Mouse (Mus musculus) frontal cortex, postnatal 10 days (tissue): ENCODE results near the gene Iscu.
"Not testable (repeated sequence)": the region's sequence is repeated elsewhere in the genome, so short reads cannot be mapped to it uniquely, and the experiment has no call there.

Experiments
- DNase-seq, 2 experiments: peaks; one replicate each; pipeline ENCODE4 v3.0.0; 2022; ENCODE audit warnings: low spot score in 2 of 2, mixed read lengths in 1 of 2

Gene Iscu

GRCm38 (mm10) chr5:113786985-113787384, 14.4 kb downstream of the Iscu start:
- DNase-seq: no peak

DNA sequence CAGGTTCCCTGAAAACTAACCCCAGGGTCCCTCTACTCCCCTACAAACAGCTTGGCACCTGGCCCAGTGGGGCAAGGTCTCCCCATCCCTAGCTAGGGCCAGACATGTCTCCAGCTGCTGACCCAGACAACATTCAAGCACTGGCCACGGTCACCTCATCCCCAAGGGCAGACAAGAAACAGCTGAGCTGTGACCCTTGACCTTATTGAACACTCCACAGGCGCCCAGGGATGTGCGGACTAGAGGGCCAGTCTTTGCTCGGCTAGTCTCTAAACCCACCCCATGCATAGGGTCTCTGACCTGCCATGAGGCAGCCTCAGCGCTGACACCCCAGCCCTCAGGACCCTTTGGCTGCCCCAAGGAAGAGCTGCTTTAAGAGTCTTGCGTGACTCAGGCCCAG, 16.1 kb downstream of the Iscu start:
- no peak for DNase-seq

DNA sequence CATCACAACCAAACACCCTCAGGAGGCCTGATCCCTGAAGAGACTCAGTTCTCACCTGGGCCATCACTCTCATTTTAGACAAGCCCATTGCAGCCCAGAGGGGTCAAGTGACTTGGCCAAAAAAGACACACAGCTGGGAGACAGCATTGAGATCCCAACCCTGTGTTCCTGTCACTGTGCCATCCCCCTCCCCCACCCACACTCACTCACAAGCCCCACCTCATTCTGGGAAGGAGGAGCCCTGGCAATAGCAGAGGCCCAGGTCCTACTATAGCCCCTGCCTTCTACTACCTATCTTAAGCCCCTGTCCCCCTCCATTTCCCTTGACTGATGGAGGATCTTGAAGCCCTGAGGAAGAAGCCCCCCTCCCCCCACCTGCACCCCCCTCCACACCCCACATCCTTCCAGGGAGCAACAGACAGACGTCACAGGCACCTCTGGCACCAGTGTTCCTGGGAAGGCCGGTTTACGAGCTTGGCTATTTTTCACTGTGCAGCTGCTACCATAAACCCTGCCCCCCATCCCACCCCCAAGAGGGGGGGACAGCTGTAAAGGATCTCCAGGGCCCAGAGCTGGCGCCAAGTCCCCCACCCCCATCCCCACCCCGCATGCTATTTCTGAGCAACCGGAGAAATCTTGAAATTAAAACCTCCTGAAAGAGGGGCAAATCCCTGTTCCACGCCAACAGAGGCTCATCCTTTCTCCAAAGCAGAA, 16.7 kb downstream of the Iscu start:
- DNase-seq: no peak

DNA sequence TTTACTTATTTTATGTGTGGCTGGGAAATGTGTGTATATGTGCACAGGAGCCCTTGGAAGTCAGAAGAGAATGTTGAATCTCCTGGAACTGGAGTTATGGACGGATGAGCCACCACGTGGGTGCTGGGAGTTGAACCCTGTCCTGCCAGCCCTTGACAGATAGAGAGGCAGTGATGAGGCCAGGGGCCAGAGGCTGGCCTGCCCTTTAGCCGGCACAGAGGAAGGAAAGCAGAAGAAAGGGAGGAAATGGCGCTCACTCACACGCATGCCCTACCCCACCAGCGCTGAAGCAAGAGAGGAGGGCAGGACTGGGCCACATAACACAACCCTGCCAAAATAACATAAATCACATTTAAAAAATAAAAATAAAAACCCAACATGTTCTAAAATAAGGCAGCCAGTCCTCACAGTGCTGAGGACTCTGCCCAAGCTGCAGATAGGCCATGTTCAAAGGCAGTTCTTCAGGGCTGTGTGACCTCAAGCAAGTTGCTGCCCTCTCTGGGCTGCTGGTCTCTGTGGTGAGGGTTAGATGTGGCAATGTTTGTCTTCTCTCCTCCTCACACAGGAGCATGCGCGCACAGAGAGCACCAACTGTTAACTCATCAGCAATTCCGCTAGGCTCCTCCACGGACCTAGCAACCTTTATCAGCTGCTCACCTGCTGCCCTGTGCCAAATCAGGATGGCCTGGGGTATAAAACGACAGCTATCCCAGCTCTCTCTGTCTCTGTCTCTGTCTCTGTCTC, 18.1 kb downstream of the Iscu start:
- no peak for DNase-seq

DNA sequence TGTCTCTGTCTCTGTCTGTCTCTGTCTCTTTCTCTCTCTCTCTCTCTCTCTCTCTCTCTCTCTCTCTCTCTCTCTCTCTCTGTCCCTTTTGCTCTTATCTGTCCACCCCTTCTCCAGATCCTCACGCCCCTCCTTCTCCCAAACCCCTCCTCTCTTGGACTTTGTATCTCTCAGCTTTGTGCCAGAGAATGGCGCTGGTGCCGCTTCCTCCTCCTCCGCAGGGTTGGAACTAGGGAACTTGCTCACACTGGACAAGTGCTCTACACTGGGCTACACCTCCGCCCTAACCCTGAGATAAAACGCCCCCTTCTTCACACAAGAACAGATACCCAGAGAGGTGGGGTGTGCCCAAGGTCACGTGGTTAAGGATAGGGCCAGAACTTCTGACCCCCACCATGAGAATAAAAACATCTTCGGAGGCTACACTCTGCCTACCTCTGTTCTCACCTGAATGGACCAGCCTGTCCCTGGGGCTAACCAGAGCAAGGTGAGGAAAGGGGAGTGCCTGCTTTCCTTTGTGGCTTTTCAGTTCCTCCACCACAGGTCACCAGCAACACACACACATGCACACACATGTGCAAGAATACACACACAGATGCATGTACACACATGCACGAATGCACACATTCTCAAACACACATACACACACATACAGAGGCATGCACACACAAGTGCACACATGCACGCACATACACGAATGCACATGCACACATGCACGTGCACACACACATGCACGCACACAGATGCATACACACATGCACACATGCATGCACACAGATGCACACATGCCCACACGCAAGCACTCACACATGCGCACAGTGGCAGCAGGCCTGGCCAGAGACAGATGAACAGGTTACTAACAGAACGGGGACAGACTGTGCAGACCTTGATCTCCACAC, 18.9 kb downstream of the Iscu start:
- DNase-seq: no peak

GRCm38 (mm10) chr5:113796401-113797148, 24.0 kb downstream of the Iscu start:
- DNase-seq: no peak

DNA sequence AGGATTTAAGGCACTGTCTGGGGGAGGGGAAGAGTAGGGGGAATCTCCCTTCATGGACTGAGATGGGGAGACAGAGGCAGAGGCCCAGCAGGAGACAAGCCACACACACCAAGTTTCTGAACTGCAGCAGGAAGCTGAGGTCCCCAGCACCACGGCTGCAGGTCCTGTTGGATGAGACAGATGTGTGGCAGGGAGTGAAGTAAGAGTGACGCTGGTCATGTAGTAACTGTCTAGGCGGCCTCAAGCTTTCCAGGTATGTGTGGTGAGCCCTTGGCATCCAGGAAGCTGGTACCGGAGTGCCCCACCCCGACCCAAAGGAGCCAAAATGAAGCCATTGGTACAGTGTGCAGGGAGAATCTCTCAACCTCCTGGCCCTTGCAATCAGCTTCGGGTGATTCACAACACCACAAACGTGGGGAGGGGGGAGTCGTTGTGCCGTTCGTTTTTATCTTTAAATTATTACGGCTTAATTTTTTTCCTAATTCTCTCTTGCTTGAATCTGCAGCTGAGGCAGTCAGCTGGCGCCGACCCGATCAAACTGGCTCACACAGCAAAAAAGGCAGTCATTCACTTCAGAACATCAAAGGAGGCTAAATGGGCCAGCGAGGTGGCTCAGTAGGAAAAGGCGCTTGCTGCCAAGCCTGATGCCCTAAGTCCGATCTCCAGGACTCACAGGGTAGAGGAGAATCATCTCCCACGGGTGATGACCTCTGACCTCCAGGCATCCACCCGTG, 24.8 kb downstream of the Iscu start:
- DNase-seq: no peak

- no peak for DNase-seq
Measured at GRCm38 (mm10) chr5:113798525-113798924, 26.0 kb downstream of the Iscu start.

DNA sequence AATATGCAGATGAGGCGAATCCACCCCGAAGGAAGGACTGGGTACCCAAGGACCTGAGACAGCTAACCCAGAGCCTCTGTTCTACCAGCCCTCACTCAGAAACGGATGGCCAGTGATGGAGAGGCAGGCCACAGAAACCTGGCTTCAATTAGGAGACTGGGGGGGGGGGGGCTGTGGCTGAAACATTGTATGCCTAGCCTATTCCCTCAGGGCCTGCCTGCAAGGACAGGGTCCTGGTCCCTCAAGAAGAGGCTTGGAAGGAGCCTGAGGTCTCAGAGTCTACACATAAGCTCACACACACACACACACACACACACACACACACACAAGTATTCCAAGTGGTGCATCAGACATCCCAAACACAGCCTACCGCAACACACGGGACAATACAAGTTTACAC, 27.1 kb downstream of the Iscu start:
- DNase-seq: no peak

GRCm38 (mm10) chr5:113800280-113800679, 27.7 kb downstream of the Iscu start, which contains the start of gene Tmem119:
Gene Tmem119, minus strand, starts transcription at chr5:113800516.
- no peak for DNase-seq

DNA sequence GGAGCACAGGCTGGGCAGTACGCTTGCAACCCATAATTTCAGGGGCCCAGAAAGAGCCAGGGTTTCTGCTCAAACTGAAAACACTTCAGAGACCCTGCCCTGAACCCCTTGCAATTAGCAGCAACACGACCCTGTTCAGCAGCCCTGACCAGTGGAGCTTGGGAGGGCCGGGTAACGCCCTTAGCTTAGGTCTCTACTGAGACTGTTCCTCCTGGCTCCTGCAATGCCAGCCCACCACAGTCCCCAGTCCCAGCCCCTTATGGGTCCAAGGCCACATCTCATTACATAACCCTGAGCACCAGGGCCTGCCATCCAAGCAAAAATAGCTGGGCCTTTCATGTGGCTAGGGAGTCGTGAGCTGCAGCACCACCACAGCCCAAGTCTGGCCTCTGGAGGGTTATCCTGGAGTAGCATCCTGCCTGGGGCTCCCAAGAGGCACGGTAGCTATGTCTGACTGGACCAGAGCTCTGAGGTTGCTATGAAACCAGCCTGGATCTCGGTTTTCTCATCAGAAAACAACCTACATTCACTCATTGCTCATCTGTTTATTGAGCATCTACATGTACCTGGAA, 31.9 kb downstream of the Iscu start:
- DNase-seq: no peak

- no peak for DNase-seq
Measured at GRCm38 (mm10) chr5:113805301-113805700, 32.8 kb downstream of the Iscu start.

GRCm38 (mm10) chr5:113806414-113806813, 33.9 kb downstream of the Iscu start:
- DNase-seq: no peak

DNA sequence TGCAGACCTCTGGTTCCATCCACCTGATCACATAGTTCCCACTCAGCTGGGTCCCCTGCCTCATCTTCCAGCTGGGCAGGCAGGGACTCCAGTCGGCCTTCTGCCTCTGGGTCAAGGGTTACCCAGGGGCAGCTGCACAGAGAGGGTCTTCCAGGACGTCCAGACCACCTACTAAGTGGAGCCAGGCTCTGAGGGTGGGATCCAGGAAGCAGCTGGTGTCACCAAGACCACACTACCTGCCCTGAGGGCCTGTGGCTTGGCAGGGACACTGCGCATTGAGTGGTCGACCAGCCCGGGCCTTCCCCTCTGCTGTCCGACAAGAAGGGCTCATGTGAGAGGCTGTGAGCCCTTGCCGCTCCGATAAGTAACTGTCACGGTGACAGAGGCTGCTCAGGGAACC, 35.2 kb downstream of the Iscu start:
- no peak for DNase-seq

GRCm38 (mm10) chr5:113808177-113808576, 35.6 kb downstream of the Iscu start:
- no peak for DNase-seq

DNA sequence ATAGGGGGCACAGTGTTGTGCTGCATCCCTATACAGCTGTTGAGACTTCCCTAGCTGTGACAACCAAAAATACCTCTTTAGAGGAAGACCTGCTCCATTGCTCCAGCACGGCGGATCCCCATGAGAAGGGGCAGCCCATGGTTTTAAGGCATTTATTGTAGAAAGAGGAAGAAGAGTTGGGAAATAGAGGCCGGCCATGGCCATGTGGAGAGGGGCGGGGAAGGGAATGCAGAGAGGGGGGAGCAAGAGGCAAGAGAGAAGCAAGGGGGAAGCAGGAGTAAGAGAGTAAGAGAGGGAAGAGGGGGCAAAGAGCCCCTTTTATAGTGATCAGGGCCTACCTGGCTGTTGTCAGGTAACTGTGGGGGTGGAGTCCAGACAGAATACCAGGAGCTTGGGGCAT, 37.6 kb downstream of the Iscu start:
- DNase-seq: no peak

DNA sequence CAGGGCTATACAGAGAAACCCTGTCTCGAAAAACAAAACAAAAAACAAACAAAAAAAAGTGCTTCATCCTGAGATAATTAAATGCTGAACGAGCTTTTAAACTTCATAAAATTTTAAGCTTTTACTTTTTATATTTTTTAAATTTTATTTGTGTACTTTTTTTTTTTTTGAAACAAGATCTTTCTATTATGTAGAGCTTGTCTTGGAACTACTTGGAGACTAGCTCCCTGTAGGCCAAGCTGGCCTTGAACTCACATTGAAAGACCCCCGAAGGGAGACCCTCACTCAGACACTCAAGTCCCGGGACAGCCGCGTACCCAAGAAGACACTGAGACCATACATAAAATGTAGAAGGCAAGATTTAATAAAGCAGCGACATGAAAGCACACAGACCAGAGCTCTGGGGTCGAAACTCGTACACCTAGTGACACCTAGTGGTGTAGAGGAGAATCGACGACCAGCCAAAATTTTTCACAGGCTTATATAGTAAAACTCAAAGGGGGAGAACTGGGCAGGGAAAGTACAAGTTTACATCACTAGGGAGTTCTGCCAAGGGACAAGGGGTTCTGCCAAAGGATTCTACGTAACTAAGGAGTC, 39.4 kb downstream of the Iscu start:
- DNase-seq: not testable (repeated sequence)

GRCm38 (mm10) chr5:113812638-113813037, 40.1 kb downstream of the Iscu start:
- DNase-seq: no peak

GRCm38 (mm10) chr5:113813608-113814007, 41.1 kb downstream of the Iscu start:
- no peak for DNase-seq
